Mouse (Mus musculus): ENCODE results near the gene Isoc2b. TPM values are rescaled to one million over a fixed set of nuclear protein-coding genes. Genes with fewer than 3 reads are reported as not detected.
A peak's percentile ranks its signal among the peaks of the same experiment; 100 is the strongest.
"Not testable (repeated sequence)": the region's sequence is repeated elsewhere in the genome, so short reads cannot be mapped to it uniquely, and the experiment has no call there.

The Isoc2b gene
- total RNA-seq, 2 experiments from 2014 or later, result 1.6 to 2.3 TPM

GRCm38 (mm10) chr7:4865579-4866493 lies 4.2 kb downstream of the Isoc2b start:
- peak; percentile 98 for DNase-seq

GRCm38 (mm10) chr7:4865090-4865489 lies 5.0 kb downstream of the Isoc2b start:
- peak; percentile 56 for DNase-seq

- DNase-seq, result no peak
Observed at GRCm38 (mm10) chr7:4864130-4864845, 5.8 kb downstream of the Isoc2b start.

- no peak for DNase-seq
Observed at GRCm38 (mm10) chr7:4863541-4864080, 6.4 kb downstream of the Isoc2b start.

- peak; percentile 69 for DNase-seq
Observed at GRCm38 (mm10) chr7:4863041-4863440, 7.0 kb downstream of the Isoc2b start.

GRCm38 (mm10) chr7:4860926-4861325 lies 9.1 kb downstream of the Isoc2b start:
- DNase-seq, result not testable (repeated sequence)

- no peak for DNase-seq
Observed at GRCm38 (mm10) chr7:4859418-4859978, 10.6 kb downstream of the Isoc2b start.

GRCm38 (mm10) chr7:4857321-4857720 lies 12.7 kb downstream of the Isoc2b start:
- no peak for DNase-seq

- DNase-seq, result no peak
Observed at GRCm38 (mm10) chr7:4856508-4856907, 13.6 kb downstream of the Isoc2b start.

GRCm38 (mm10) chr7:4853613-4854012 lies 16.4 kb downstream of the Isoc2b start:
- no peak for DNase-seq

- DNase-seq, result no peak
Observed at GRCm38 (mm10) chr7:4851315-4851688, 18.8 kb downstream of the Isoc2b start.

GRCm38 (mm10) chr7:4850621-4851314 lies 19.3 kb downstream of the Isoc2b start:
- DNase-seq, result no peak

- no peak for DNase-seq
Observed at GRCm38 (mm10) chr7:4849372-4849771, 20.7 kb downstream of the Isoc2b start.

- peak; percentile 57 for DNase-seq
Observed at GRCm38 (mm10) chr7:4844917-4845309, 25.1 kb downstream of the Isoc2b start.

- DNase-seq, result no peak
Observed at GRCm38 (mm10) chr7:4844245-4844916, 25.7 kb downstream of the Isoc2b start, which contains the start of gene Shisa7. Gene Shisa7, minus strand, starts transcription at chr7:4844696.

GRCm38 (mm10) chr7:4843604-4844244 lies 26.3 kb downstream of the Isoc2b start:
- DNase-seq, result no peak

GRCm38 (mm10) chr7:4842634-4843131 lies 27.4 kb downstream of the Isoc2b start:
- DNase-seq, result no peak

- DNase-seq, result no peak
Observed at GRCm38 (mm10) chr7:4842077-4842476, 28.0 kb downstream of the Isoc2b start.

GRCm38 (mm10) chr7:4837639-4838038 lies 32.4 kb downstream of the Isoc2b start:
- no peak for DNase-seq

- DNase-seq, result peak; percentile 67
Observed at GRCm38 (mm10) chr7:4836351-4836792, 33.7 kb downstream of the Isoc2b start.
